Mouse (Mus musculus): Measurements from ENCODE around the gene Crb2. TPM values are rescaled to one million over a fixed set of nuclear protein-coding genes. Genes with fewer than 3 reads are reported as not detected.

Gene Crb2
- total RNA-seq, 2 experiments from 2014 or later: 0.07 to 0.28 TPM

DNA sequence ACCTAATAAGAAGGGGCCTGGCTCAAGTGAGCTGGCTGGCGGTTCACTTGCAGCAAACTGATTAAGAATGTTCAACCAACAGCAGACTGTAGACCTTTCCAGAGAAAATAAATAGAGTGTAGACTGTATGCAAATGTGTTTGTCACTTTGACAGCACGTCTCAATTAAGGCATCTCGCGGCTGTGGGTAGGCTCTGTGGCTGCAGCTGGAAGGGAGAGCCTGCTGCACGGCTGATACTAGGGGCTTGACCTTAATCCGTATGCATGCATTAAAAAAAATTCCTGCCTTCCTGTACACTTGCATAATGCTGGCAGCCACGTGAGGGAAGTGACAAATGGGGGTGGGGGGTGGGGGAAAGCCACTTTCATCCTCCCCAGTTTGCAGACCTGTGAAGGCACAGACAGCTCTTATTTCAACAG lies 66.1 kb downstream of the Crb2 start:
- no peak for DNase-seq
- intact Hi-C loops (cut with DNase I): no loop called here

DNA sequence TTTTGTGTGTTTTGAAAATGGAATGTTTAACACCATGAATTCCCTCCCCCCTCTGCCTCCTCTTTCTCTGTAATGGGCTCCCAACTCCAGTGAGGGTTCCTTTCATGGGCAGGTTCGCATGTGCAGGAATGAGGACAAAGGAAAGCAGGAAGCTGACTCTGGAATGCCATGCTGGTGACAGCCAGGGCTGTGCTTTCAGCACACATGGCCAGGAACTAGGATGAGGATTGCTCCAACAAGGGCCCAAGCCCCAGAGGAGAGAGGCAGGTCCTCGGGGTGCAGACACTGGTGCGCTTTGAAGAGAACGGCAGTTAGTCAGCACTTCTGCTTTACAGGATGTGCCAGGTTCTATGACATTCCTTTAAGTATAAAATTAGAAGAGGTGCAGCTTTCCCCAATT lies 66.7 kb downstream of the Crb2 start:
- no peak for DNase-seq
- intact Hi-C loops (cut with DNase I): no loop called here

Other genes with a start within 250 kb of the Crb2 start
- gene Strbp, start 72.4 kb upstream of the Crb2 start, total RNA-seq (2021): 10 to 100 TPM; 19.2 to 20.7 TPM